Mouse (Mus musculus): Measurements from ENCODE around the gene Taar3.

- TF ChIP-seq CTCF (IDR thresholded peaks at IDR 0.05; ENCODE audit: extremely low read depth, insufficient read depth, low read length) = no peak
- no peak for TF ChIP-seq POLR2A (IDR thresholded peaks at IDR 0.05; ENCODE audit: extremely low read depth, insufficient read depth, low read length)
Measured at GRCm38 (mm10) chr10:23905661-23906060, 43.7 kb upstream of the Taar3 start.
